Mouse (Mus musculus): ENCODE results near the gene Cux1.

Cux1 gene

GRCm38 (mm10) chr5:136535204-136535603, 32.1 kb downstream of the Cux1 start:
- DNase-seq = no peak

DNA sequence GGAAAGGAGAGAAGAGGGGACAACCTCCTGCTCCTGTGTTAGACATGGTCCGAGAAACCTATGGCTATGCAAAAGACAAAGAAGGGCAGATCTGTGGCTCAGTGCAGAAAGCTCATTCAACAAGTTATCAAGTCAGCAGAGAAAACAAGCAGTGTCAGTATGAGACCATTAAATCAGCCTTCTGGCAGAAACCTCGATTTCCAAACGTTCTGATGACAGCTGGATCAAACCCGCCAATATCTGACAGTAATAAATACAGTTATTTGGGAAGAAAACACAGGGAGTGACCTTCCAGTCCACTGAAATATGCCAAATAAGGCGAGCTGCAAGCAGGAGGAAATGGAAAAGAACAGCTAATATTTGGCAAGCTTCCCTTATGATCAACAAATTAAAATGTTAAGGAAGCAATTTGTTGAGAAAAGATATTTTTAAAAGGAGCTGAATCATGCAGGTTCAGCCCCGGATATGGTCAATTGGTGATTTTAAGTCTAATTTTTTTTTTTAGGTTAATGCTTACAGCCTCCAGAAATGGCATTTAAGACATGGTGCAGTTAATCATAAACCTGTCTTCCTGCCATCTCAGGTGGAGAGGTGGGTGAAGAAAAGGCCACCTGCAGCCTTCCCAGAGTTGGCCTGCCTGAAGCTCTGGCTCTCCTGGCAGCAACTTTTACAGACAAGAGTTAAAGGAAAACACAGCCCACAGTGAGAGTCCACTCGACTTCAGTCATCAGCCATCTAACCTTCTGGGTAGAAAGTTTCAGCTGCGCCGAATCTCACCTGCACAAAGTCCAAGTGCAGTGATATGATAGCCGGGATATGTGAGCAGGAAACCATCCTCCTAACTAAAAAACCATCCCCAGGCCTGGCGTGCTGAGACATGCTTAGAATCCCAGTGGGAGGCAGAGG, 33.7 kb downstream of the Cux1 start:
- DNase-seq = no peak

- no peak for DNase-seq
Measured at GRCm38 (mm10) chr5:136531674-136532365, 35.5 kb downstream of the Cux1 start.

DNA sequence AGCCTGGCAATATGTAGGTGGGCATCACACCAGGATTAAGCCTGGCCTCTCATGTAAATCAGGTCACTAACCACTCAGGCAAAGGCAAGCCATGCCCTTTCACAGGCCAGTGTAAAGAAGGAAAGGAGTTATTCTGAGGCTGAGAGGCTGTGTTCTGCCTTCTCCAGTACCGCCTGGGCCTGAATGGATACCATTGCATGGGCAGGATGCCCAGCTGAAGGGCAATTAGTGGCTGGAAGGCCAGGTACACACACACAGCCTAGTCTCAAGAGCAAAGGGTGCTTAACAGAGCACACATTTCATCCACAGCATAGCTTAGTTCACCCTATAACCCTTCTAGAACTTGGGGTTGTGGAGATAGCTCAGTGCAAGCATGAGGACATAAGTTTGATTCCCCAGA, 36.4 kb downstream of the Cux1 start:
- no peak for DNase-seq

GRCm38 (mm10) chr5:136529165-136529564, 38.1 kb downstream of the Cux1 start:
- no peak for DNase-seq

- DNase-seq = no peak
Measured at GRCm38 (mm10) chr5:136527871-136528270, 39.4 kb downstream of the Cux1 start.

GRCm38 (mm10) chr5:136526545-136526909, 40.8 kb downstream of the Cux1 start:
- no peak for DNase-seq

- no peak for DNase-seq
Measured at GRCm38 (mm10) chr5:136525896-136526544, 41.3 kb downstream of the Cux1 start.

DNA sequence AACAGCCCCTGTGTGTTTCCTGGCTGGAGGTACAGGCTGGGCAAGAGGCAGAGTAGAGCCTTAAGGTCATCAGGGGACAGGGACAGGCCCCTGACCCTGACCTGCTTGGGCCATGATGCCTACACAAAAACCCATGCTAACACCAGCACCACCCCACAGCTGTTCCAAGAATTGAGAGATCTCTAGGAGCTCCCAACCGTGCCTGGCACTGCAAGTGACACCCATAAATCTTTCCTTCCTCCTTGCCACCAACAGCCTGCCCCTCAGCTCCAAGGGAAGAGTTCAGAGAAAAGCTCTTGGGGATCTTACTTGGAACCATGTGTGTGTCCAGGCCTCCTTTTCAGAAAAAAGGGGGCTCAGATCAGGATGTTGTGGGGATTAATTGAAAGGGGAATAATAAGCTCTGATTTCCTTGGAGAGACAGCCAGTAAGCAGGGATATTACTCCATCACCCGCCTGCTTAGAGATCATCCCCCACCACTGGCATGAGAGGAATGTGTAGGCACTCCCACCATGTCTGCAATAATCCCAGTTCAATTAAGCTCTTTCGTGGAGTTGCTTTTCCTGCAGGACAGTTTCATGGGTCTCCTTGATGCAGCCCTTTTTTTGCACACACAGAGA, 44.3 kb downstream of the Cux1 start:
- DNase-seq = no peak

DNA sequence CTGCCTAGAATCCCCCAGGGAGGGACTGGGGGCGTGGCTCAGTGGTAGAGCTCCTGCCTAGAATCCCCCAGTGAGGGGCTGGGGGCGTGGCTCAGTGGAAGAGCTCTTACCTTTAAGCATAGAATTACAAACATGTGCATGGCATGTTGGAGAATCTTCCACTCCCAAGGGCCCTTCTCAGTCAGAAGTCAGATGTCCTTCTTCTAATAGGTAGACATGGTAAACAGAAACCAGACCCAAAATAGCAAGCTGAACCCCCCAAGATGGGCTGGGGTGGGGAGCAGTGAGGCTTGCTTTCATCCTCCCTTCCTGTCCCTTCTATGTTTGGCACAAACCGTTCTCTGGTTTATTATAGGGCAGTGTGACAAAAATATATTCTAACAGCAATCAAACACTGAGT, 45.6 kb downstream of the Cux1 start:
- DNase-seq = no peak

- DNase-seq = no peak
Measured at GRCm38 (mm10) chr5:136518648-136519437, 48.4 kb downstream of the Cux1 start.

DNA sequence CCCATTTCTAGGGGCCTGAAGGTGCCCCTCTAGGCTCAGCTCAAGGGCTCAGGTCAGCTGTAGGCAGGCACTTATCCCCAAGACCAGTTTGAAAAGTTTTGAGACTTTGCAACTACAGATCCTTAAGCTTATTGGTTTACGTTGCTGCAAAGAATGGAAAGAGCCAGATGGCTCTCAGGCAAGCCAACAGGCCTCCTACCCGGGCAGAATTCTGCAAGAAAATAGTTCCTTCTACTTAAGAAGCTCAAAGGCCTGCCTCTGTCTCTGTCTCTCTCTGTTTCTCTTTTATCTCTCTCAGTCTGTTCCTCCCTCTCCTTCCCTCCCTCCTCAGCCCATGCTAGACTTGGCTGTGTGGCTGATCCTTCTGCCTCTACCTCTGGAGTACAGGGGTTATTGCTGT, 49.8 kb downstream of the Cux1 start:
- no peak for DNase-seq

DNA sequence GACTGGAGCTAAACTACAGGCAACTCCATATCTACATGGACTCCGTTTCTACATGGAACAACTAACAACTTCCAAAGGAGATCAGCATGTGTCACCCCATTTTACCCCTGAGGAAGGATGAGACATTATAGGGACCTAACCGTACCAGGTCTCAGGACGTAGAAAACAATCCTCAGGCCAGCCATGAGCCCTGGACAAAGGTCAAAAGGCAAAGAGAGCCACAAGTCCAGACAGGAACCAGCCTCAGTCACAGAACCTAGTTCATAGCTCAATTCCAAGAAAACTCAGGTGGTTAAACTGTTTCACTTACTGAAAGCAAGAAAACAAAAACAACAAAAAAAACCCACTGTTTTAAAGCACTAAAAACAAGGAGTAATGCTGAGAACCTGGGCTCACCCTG, 50.7 kb downstream of the Cux1 start:
- DNase-seq = no peak

GRCm38 (mm10) chr5:136514049-136514677, 53.1 kb downstream of the Cux1 start:
- DNase-seq = peak; percentile 59

GRCm38 (mm10) chr5:136512103-136512674, 55.1 kb downstream of the Cux1 start:
- DNase-seq = no peak

- no peak for DNase-seq
Measured at GRCm38 (mm10) chr5:136511378-136511777, 55.9 kb downstream of the Cux1 start.

- no peak for DNase-seq
Measured at GRCm38 (mm10) chr5:136510609-136511008, 56.7 kb downstream of the Cux1 start.

DNA sequence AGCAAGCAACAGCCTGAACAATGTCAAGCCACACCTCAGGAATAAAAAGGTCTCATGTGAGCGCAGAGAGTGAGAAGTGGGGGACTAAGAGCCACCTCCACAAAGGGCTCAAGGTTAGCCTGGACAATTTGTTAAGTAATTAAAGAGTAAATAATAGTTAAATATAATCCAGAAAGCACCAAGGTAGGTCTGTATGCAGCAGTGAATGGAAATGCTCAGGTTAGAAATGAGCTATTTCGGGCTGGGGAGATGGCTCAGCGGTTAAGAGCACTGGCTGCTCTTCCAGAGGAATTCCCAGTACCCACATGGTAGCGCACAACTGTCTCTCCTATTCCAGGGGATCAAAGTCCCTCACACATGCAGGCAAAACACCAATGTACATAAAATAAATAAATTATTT, 59.7 kb downstream of the Cux1 start:
- DNase-seq = no peak

DNA sequence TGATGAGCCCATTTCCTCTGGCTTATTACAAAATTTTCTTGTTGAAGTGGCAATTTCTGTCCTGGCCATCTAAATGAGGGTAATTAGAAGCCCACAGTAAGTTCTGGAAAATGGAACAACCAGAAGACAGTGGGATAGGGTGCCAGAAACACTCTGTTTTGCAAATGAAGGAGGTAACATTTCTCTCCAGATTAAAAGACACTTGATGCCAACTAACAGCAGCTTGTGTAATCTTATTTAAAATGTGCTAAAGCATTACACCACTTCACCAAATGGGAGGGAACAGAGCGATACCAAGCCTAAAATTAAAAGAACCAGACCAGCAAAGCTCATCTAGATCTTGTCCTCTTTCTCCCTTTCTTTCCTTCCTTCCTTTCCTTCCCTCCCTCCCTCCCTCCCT, 61.0 kb downstream of the Cux1 start:
- DNase-seq = no peak

GRCm38 (mm10) chr5:136502491-136503086, 64.7 kb downstream of the Cux1 start:
- no peak for DNase-seq

DNA sequence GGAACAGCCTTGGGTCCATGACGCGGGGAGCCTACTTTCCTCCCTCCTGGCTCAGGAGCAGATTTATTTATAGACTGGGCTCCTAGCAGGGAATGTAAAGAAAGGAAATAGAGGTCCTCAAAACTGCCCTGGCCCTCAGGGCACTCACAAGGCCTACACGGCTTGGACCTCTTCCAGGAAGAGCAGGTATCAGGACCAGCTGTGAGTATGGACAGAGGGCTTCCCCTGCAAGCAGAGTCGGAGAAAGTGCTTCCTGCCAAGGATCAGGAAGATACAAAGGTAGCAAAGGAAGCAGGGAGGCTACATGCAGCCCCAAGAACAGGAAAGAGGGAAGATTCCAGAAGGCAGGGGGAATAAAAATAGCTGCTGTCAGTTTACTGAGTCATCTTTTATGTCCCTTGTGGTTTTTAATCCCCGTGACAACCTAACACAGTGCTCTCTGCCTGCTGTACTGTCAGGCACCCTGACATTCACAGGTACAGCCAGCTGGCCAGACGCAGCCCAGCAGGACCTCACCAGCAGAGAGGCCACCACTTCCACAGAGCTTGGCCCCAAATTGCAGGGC, 66.9 kb downstream of the Cux1 start:
- peak; percentile 66 for DNase-seq
